Mouse (Mus musculus) stomach, postnatal 0 days (tissue): ENCODE measurements around the gene Cav3.

Experiments used
- CTCF ChIP-seq: IDR thresholded peaks from 2 replicates; pipeline ENCODE4 v1.5.1; 2016; ENCODE audit warnings: antibody characterized with exemption, low read depth, mild to moderate bottlenecking, moderate library complexity
- EP300 ChIP-seq: optimal IDR thresholded peaks from 2 replicates; pipeline ENCODE3; 2016; ENCODE audit warnings: antibody characterized with exemption

- TF ChIP-seq CTCF (no peak), EP300 (no peak)
Observed at GRCm38 (mm10) chr6:112488821-112489180, 29.5 kb downstream of the Cav3 start.
